Mouse (Mus musculus): Measurements from ENCODE around the gene Pptc7.
"Not testable (repeated sequence)": the region's sequence is repeated elsewhere in the genome, so short reads cannot be mapped to it uniquely, and the experiment has no call there.

Pptc7 gene

DNA sequence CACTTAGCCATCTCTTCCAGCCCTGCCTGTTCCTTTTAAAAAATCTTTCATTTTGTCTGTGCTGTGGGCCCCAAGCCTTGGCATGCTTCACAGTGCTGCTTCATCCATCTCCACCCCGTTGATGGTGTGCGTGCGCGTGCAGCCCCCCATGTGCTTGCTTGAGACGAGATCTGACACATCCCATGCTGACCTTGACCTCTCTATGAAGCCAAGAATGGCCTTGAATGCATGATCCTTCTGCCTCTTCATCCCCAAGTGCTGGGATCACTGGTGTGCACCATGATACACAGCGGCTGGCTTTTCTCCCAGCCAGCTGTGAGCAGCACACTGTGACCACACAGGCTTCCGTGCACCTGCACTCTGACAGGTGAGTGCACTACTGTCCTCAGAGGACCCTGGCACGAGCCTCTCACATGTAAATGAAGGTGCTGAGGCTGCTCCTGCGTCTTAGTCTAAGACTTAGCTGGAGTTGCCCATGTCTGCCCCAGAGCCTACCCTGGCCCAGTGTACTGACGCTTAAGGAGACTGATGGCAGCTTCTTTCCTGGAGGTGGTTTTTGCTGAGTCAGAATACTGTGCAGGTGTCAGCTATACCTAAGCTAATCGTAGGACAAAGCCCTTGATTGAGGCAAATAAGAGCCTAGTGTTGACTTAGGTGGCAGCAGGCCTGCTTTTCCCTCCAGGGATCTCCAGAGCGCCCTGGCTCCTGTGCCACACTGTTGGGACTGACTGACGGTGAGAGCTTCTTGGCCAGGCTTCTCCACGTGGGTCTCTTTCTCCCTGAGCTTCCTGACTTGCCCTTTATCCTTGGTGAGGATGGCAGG lies 11.2 kb downstream of the Pptc7 start:
- no peak for DNase-seq (ENCODE audit: extremely low read depth, low read depth, low spot score)

GRCm38 (mm10) chr5:122300071-122300518 lies 15.9 kb downstream of the Pptc7 start:
- DNase-seq (ENCODE audit: extremely low read depth, low read depth, low spot score): no peak

- peak; percentile 85 for DNase-seq (ENCODE audit: extremely low read depth, low read depth, low spot score)
These were observed 18.9 kb downstream of the Pptc7 start for GRCm38 (mm10) chr5:122302810-122303745.

- DNase-seq (ENCODE audit: extremely low read depth, low read depth, low spot score): no peak
These were observed 19.8 kb downstream of the Pptc7 start for GRCm38 (mm10) chr5:122303937-122304336.

DNA sequence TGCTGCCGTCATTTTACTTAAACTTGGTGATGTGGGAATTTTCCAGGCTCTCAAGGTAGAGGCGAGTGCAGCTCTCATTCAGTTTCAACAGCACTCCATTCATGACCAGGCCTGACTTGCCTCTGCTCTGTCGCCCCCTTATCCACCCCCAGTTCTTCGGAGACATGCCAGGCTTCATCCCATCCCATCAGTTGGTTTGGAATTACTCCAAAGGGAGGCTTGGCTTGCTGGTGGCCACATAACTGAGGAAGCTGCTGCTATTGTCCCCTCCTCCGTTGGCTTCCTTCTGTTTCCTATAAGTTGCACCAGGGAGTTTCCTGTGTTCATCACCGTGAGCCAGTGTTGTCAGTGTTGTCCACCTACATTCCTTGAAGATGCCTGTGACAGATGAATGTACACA lies 20.4 kb downstream of the Pptc7 start:
- DNase-seq (ENCODE audit: extremely low read depth, low read depth, low spot score): no peak

- DNase-seq (ENCODE audit: extremely low read depth, low read depth, low spot score): no peak
These were observed 21.3 kb downstream of the Pptc7 start for GRCm38 (mm10) chr5:122305472-122305871.

DNA sequence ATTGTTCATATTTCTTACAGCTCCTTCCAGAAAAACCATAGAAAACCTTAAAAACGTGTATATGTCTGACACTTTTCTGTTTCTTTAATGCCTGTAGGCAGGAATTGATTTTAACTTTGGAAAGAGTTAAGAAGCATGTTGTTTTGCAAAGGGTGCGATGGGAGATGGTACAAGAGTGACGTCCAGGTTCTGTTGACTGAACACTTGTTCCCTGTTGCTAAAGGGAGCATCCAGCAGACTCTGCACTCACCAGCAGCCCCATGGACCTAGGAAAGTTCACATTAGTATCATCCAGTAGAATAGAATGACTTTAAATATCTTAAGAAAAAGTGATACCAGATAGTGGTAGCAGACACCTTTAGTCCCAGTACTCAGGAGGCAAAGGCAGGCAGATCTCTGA lies 22.4 kb downstream of the Pptc7 start:
- DNase-seq (ENCODE audit: extremely low read depth, low read depth, low spot score): no peak

DNA sequence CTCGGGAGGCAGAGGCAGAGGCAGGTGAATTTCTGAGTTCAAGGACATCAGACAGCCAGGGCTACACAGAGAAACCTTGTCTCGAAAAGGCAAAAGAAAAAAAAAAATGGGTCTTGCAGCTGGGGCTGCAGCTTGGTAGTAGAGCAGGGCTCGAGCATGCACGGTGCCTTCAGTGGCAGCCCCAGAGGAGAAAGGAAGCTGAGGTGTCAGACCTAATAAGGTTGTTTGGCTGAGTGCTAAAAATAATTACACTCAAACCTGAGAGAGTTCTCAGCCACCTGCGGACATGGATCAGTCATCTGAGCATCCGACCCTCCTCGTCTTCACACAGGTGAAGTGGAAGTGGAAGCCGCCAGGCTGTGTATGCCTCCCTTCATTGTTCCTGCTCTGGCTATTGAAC lies 26.5 kb downstream of the Pptc7 start:
- DNase-seq (ENCODE audit: extremely low read depth, low read depth, low spot score): no peak

DNA sequence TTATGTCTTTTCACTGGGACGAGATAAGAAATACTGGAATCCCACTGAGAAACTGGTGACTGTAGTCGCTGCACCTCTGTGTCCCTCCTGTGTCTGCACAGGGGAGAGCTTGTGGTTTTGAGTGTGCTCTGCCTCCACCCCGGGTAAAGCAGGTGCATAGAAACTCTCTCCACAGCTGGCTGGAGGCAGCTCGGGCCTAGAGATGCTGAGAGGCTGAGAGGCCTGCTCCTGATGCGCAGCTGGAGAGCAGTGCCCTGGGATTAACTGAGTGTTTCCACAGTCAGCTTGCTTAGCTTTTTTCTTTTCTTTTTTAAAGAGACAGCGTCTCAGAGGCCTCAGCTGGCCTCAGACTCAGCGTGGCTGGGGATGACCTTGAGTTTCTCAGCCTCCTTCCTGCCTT lies 27.5 kb downstream of the Pptc7 start:
- no peak for DNase-seq (ENCODE audit: extremely low read depth, low read depth, low spot score)

DNA sequence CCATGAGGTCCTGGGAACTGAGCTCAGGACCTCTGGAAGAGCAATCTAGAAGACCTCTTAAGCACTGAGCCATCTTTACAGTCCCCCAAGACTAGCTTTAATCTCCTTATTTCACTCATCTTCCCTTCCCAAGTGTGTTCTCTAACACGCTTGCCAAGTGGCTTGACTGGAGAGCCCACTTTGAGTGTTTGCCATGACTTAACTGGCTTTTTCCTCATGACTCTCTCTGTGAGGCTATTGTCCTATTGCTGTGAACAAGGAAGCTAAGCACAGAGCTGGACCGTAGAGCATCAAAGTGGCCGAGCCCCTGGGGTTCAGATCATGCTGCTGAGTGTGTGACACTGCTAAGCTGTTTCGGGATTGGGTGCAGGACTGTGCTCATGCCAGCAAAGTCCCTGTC lies 28.2 kb downstream of the Pptc7 start:
- no peak for DNase-seq (ENCODE audit: extremely low read depth, low read depth, low spot score)

DNA sequence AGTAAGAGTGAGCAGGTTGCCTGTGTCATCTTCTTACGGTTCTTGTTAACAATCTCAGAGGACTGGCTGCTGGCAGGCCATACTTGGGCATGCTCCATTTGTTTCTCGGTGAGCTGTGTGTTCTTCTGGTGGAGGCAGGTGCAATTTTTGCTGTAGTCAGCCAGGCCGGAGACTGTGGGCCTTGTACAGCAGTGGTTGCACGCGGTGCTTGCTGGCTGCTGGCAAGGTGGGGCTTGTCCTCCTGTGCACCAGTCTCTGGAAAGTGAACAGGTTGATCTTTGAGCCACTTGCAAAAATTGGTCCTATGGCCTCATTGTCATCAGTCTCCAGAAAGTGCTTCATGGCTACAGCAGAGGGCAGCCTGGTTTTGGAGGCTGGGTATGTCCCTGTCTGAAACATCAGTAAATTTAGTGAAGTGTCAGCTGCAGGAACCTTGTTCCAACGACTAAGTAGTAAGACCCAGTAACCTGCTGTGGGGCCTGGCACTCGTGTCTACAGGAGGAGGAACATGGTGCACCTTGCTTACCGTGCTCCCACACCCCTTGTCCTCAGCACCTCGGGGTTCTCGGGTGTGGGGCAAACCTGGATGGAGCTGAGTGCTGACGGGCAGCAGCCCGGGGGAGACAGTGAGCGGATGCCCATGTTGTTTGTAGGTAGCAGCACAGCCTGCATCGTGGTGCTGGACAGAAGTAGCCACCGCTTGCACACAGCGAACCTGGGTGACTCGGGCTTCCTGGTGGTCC lies 28.9 kb downstream of the Pptc7 start:
- no peak for DNase-seq (ENCODE audit: extremely low read depth, low read depth, low spot score)

DNA sequence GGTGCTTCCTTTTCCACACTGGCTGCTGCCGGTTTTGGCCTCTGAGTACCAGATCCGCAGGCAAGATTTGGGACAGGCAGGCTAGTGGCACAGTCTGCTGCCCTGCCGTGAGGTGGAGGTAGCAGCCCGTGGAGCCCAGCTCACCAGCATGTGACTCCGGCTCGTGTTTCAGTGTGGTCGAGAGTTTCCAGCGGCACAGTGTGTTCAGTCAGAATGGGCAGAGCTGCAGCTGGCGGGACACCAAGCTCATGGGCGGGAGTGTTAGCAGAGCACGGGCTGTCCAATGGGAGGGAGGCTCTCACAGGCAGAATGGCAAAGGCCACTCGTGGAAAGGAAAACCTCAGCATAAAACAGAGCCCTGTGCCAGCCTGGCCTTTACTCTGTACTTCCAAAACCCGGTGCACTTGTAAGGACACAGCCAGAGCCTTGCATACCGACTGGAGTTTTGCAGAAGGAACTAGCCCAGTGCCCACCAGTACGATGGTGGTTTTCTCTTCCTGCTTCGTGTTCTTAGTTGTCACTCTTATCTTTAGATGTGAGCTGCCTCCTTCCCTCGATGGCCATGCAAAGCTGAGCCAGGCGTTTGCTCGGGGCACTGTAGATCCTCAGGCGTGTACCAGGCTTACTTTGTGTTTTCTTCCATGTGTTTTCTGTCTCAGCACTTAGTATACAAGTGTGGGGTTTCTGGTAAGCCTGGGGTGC lies 31.0 kb downstream of the Pptc7 start:
- DNase-seq (ENCODE audit: extremely low read depth, low read depth, low spot score): no peak

DNA sequence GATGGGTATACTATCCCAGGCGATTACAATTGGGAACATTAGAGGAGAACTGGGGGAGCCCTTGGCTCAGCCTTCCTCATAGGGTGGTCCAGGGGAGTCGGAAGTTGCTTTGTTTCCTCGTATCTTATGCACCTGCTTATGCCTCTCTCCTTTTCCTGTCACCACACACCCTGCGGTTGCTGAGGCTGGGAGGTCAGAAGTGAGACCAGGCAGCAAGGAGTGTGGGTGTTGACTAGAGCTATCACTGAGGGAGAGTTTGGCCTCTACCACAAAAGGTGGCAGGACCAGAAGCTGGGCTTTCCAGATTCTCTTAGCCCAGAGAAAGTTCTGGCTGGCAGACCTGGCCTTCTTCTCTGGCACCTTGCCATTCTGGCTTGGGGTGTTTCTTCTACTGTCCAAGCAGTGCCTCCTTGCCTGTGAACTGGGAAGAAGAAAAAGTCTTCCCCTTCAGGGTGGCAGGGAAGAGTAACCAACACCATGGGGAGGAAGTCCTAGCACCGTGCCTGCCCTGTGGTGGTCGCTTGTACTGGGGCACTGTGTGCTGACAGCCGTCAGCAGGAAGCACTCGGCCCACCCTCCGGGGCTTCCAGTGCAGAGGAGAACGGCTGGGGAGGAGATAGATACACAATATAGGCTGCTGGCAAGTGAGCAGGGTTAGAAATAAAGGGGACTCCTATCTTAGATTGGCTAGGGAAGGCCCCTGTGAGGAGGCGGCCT lies 33.3 kb downstream of the Pptc7 start:
- DNase-seq (ENCODE audit: extremely low read depth, low read depth, low spot score): no peak

DNA sequence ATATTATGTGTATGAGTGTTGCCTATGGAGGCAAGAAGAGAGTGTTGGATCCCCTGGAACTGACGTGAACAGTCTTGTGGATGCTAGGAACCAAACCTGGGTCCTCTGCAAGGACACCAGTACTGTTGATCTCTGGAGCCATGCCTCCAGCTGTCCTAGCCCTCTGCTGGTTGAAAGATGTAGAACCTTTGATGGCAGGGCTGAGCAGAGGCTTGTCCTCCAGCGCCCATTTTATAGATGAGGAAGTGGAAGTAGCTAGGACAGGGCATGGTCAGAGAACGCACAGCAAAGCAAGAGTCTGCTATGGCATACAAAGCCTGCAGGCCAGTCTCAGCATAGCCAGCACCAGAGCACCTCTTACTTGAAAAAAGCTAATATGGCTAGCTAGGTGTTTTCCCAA lies 33.9 kb downstream of the Pptc7 start:
- DNase-seq (ENCODE audit: extremely low read depth, low read depth, low spot score): no peak

GRCm38 (mm10) chr5:122318976-122319375 lies 34.8 kb downstream of the Pptc7 start:
- not testable (repeated sequence) for DNase-seq (ENCODE audit: extremely low read depth, low read depth, low spot score)

- no peak for DNase-seq (ENCODE audit: extremely low read depth, low read depth, low spot score)
These were observed 35.5 kb downstream of the Pptc7 start for GRCm38 (mm10) chr5:122319474-122320204.

GRCm38 (mm10) chr5:122320205-122320781 lies 36.1 kb downstream of the Pptc7 start:
- DNase-seq (ENCODE audit: extremely low read depth, low read depth, low spot score): no peak

DNA sequence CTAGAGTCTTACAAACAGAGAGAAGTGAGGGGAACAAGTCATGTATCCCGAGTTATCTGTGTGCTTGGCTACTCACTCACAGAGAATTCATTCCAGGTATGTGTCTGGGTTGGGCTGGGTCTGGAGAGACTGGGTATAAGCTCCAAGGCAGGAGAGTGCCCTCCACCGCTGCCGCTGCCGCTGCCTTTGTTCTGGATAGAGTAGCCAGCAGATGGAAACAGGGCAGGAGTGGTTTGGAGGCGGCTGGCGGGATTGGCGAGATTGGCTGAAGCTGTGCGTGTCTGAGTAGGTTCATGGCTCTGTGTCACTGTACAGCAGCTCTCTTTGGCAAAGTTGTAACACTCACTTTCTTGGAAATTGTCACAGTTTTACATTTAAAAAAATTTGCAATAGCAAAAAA lies 39.4 kb downstream of the Pptc7 start:
- DNase-seq (ENCODE audit: extremely low read depth, low read depth, low spot score): no peak

Data from fat pad, adult 2 months (tissue).